Mouse (Mus musculus): ENCODE measurements around the gene Adprh. TPM values are rescaled to one million over a fixed set of nuclear protein-coding genes. Genes with fewer than 3 reads are reported as not detected.

Adprh gene
- polyA plus RNA-seq (2012; rRNA removed): 11.0 and 11.5 TPM in 2 replicates

GRCm38 (mm10) chr16:38452442-38453202 is at the start of gene Adprh:
Adprh (minus strand) TSS chr16:38452703.

GRCm38 (mm10) chr16:38455511-38456418 is 3.3 kb upstream of the Adprh start, which contains the start of gene Cd80:
Cd80 (plus strand) TSS chr16:38455561.

GRCm38 (mm10) chr16:38432498-38433425 is 19.7 kb downstream of the Adprh start, which contains the start of gene Pla1a:
Pla1a (minus strand) TSS chr16:38433145.

Other genes with a start within 250 kb of the Adprh start
- 19.0 and 20.4 TPM in 2 replicates for gene Nr1i2, start 157.9 kb downstream of the Adprh start, polyA plus RNA-seq (2012; rRNA removed)
- 0.02 and 0.04 TPM in 2 replicates for gene Maats1, start 110.6 kb downstream of the Adprh start, polyA plus RNA-seq (2012; rRNA removed)
- gene Cox17, start 105.7 kb downstream of the Adprh start, polyA plus RNA-seq (2012; rRNA removed): 150 and 164 TPM in 2 replicates
- not detected in 2 replicates for gene Gm21987, start 105.7 kb downstream of the Adprh start, polyA plus RNA-seq (2012; rRNA removed)
- 9.8 and 10.6 TPM in 2 replicates for gene Popdc2, start 90.5 kb downstream of the Adprh start, polyA plus RNA-seq (2012; rRNA removed)
- gene Pla1a, start 19.6 kb downstream of the Adprh start, polyA plus RNA-seq (2012; rRNA removed): 51.4 and 52.5 TPM in 2 replicates
- 0.68 and 0.71 TPM in 2 replicates for gene Cd80, start 2.9 kb upstream of the Adprh start, polyA plus RNA-seq (2012; rRNA removed)
- gene Timmdc1, start 70.0 kb upstream of the Adprh start, polyA plus RNA-seq (2012; rRNA removed): 7.9 and 8.6 TPM in 2 replicates
- 5.7 and 6.2 TPM in 2 replicates for gene Poglut1, start 97.6 kb upstream of the Adprh start, polyA plus RNA-seq (2012; rRNA removed)
- 36.9 and 44.6 TPM in 2 replicates for gene Tmem39a, start 106.0 kb upstream of the Adprh start, polyA plus RNA-seq (2012; rRNA removed)